Mouse (Mus musculus) heart, adult 2 months (tissue): ENCODE results near the gene Tjap1. TPM values are rescaled to one million over a fixed set of nuclear protein-coding genes. Genes with fewer than 3 reads are reported as not detected.

Experiments used
- DNase-seq, 2 experiments: peaks; one replicate each; pipeline ENCODE4 v3.0.0; 2021
- H3K27ac ChIP-seq: fragments of 200-600 bp; 2 replicates; pipeline ENCODE4 v1.8.1; 2022
- H3K27me3 ChIP-seq: fragments of 200-500 bp; 2 replicates; pipeline ENCODE4 v1.6.1; 2012; ENCODE audit warnings: mild to moderate bottlenecking, low read length, inconsistent platforms, mixed read lengths; ENCODE audit not compliant: control insufficient read depth, insufficient read depth
- H3K36me3 ChIP-seq: fragments of 200-500 bp; 2 replicates; pipeline ENCODE4 v1.6.1; 2012; ENCODE audit warnings: low read length, inconsistent platforms; ENCODE audit not compliant: control insufficient read depth, insufficient read depth
- H3K4me1 ChIP-seq: fragments of 200-500 bp; 2 replicates; pipeline ENCODE4 v1.6.1; 2011; ENCODE audit warnings: low read length; ENCODE audit not compliant: control insufficient read depth, insufficient read depth
- H3K4me3 ChIP-seq: fragments of 200-600 bp; 2 replicates; pipeline ENCODE4 v1.8.1; 2022
- H3K79me2 ChIP-seq: fragments of 200-500 bp; replicated peaks from 2 replicates; pipeline ENCODE4 v1.6.1; 2012; ENCODE audit warnings: mild to moderate bottlenecking, inconsistent platforms, low read length, moderate library complexity, mixed read lengths; ENCODE audit not compliant: control insufficient read depth, insufficient read depth
- H3K9ac ChIP-seq: fragments of 200-500 bp; 2 replicates; pipeline ENCODE4 v1.6.1; 2012; ENCODE audit warnings: low read depth, mild to moderate bottlenecking, control low read depth, inconsistent platforms, low read length, mixed read lengths
- CTCF ChIP-seq: fragments of 200-600 bp; IDR thresholded peaks from 2 replicates; pipeline ENCODE4 v1.8.1; 2022; ENCODE audit warnings: antibody characterized with exemption, mild to moderate bottlenecking, moderate library complexity
- EP300 ChIP-seq: fragments of 200-500 bp; IDR thresholded peaks from 2 replicates; pipeline ENCODE4 v1.6.1; 2011; ENCODE audit warnings: low read depth, low read length, control low read depth; ENCODE audit not compliant: insufficient read depth
- POLR2A ChIP-seq: fragments of 200-500 bp; IDR thresholded peaks from 2 replicates; pipeline ENCODE4 v1.6.1; 2011; ENCODE audit warnings: mild to moderate bottlenecking, low read depth, low read length, control low read depth; ENCODE audit not compliant: insufficient read depth
- WGBS: fragments of 180-500 bp; shearing (Covaris S2); methylation state at CpG from one replicate; pipeline ENCODE4 v1.1.7; 2018; 5-methylcytosine and 5-hydroxymethylcytosine counted together
- intact Hi-C: fragments of 180-260 bp; cut with DNase I; formaldehyde crosslinking; loops from one replicate; pipeline ENCODE4 v1.15.1; 2025
- microRNA-seq, 2 experiments: library from miRNA; unstranded; fragments of <30 nt; microRNA quantifications; one replicate each; pipeline ENCODE4 v1.2.0; 2021
- polyA plus RNA-seq: library from polyadenylated mRNA; depleted of rRNA; stranded (reverse); fragments of >200 nt; gene quantifications from 2 replicates; pipeline ENCODE4 v1.2.3, GENCODE M21; 2012; rRNA removed
- total RNA-seq, 2 experiments: library from RNA; stranded (reverse); gene quantifications; 2 replicates each; pipeline ENCODE4 v1.2.3; 2021

Gene Tjap1
- total and polyA plus RNA-seq, 3 experiments, result 28.3 to 39.1 (median 34.7) TPM

- WGBS, result 67% methylated on average over 5 of the region's 5 CpGs
- Histone ChIP-seq H3K4me1 (no peaks in the 10 kb centered on the region), H3K27me3 (no peaks in the 10 kb centered on the region), H3K36me3 (no peaks in the 10 kb centered on the region), H3K79me2 (no peaks in the 10 kb centered on the region), H3K4me3 (no peak overlapping the region), H3K9ac (no peak overlapping the region), H3K27ac (no peak overlapping the region)
- intact Hi-C loops, result no loop called here
- DNase-seq, result no peak
- no peak for TF ChIP-seq CTCF
- TF ChIP-seq POLR2A, result no peak
- TF ChIP-seq EP300, result no peak
Observed at GRCm38 (mm10) chr17:46237480-46237879, 45.3 kb downstream of the Tjap1 start.

GRCm38 (mm10) chr17:46237079-46237478 is 45.7 kb downstream of the Tjap1 start:
- Histone ChIP-seq H3K4me3 (no peak overlapping the region), H3K36me3 (no peaks in the 10 kb centered on the region), H3K79me2 (no peaks in the 10 kb centered on the region), H3K4me1 (no peaks in the 10 kb centered on the region), H3K27ac (no peak overlapping the region), H3K27me3 (no peaks in the 10 kb centered on the region), H3K9ac (no peak overlapping the region)
- no peak for DNase-seq
- WGBS, result 83% methylated on average over 6 of the region's 6 CpGs
- intact Hi-C loops, result no loop called here
- TF ChIP-seq CTCF (no peak), EP300 (no peak), POLR2A (no peak)

GRCm38 (mm10) chr17:46236067-46236466 is 46.8 kb downstream of the Tjap1 start:
- Histone ChIP-seq H3K4me1 (no peaks in the 10 kb centered on the region), H3K4me3 (no peak overlapping the region), H3K79me2 (no peaks in the 10 kb centered on the region), H3K27me3 (no peaks in the 10 kb centered on the region), H3K36me3 (no peaks in the 10 kb centered on the region), H3K27ac (no peak overlapping the region), H3K9ac (no peak overlapping the region)
- no peak for TF ChIP-seq EP300
- TF ChIP-seq POLR2A, result no peak
- no peak for TF ChIP-seq CTCF
- 71% methylated on average over 1 of the region's 1 CpGs for WGBS
- intact Hi-C loops, result no loop called here
- no peak for DNase-seq

- Histone ChIP-seq H3K9ac (no peak overlapping the region), H3K4me3 (no peak overlapping the region), H3K36me3 (no peaks in the 10 kb centered on the region), H3K27ac (no peak overlapping the region), H3K4me1 (no peaks in the 10 kb centered on the region), H3K79me2 (no peaks in the 10 kb centered on the region), H3K27me3 (no peaks in the 10 kb centered on the region)
- TF ChIP-seq EP300 (no peak), CTCF (no peak), POLR2A (no peak)
- DNase-seq, result no peak
- intact Hi-C loops, result no loop called here
- WGBS, result 90% methylated on average over 7 of the region's 7 CpGs
Observed at GRCm38 (mm10) chr17:46227576-46227975, 55.2 kb downstream of the Tjap1 start.

- intact Hi-C loops, result no loop called here
- DNase-seq, result no peak
- Histone ChIP-seq H3K9ac (no peak overlapping the region), H3K79me2 (no peaks in the 10 kb centered on the region), H3K27ac (no peak overlapping the region), H3K27me3 (no peaks in the 10 kb centered on the region), H3K4me3 (no peak overlapping the region), H3K4me1 (no peaks in the 10 kb centered on the region), H3K36me3 (no peaks in the 10 kb centered on the region)
- WGBS, result 85% methylated on average over 3 of the region's 3 CpGs
- TF ChIP-seq POLR2A (no peak), CTCF (no peak), EP300 (no peak)
Observed at GRCm38 (mm10) chr17:46221601-46222000, 61.2 kb downstream of the Tjap1 start.

- TF ChIP-seq POLR2A (no peak), EP300 (no peak), CTCF (no peak)
- no peaks in the 10 kb centered on the region for H3K79me2 ChIP-seq
- 90% methylated on average over 3 of the region's 3 CpGs for WGBS
- no peaks in the 10 kb centered on the region for H3K27me3 ChIP-seq
- H3K9ac ChIP-seq, result no peak overlapping the region
- no peaks in the 10 kb centered on the region for H3K4me1 ChIP-seq
- intact Hi-C loops, result no loop called here
- no peak for DNase-seq
- no peak overlapping the region for H3K4me3 ChIP-seq
- no peaks in the 10 kb centered on the region for H3K36me3 ChIP-seq
- H3K27ac ChIP-seq, result no peak overlapping the region
Observed at GRCm38 (mm10) chr17:46210550-46210949, 72.3 kb downstream of the Tjap1 start.

Small RNA genes within 50 kb of the gene (microRNA-seq; reads per million reads assigned to microRNA genes)
- gene Mir693, result 0.39 to 1.7 reads per million in 2 experiments

Other genes starting within 250 kb of the Tjap1 start
- 100 to 1,000 TPM; 128 to 140 TPM for gene Mrps18a, start 172.0 kb downstream of the Tjap1 start, total RNA-seq
- 99.4 and 99.6 TPM in 2 replicates for gene Mrps18a, start 172.0 kb downstream of the Tjap1 start, polyA plus RNA-seq
- gene Rsph9, start 138.8 kb downstream of the Tjap1 start, total RNA-seq, result 1 to 10 TPM; 1.0 to 1.4 TPM
- gene Rsph9, start 138.8 kb downstream of the Tjap1 start, polyA plus RNA-seq, result 1.7 and 2.4 TPM in 2 replicates
- gene Mad2l1bp, start 129.5 kb downstream of the Tjap1 start, total RNA-seq, result 10 to 100 TPM; 17.1 to 24.1 TPM
- 21.0 and 27.1 TPM in 2 replicates for gene Mad2l1bp, start 129.5 kb downstream of the Tjap1 start, polyA plus RNA-seq
- 10 to 100 TPM; 55.2 to 57.3 TPM for gene Gtpbp2, start 122.0 kb downstream of the Tjap1 start, total RNA-seq
- gene Gtpbp2, start 122.0 kb downstream of the Tjap1 start, polyA plus RNA-seq, result 94.4 and 132 TPM in 2 replicates
- 1 to 10 TPM; 8.2 to 8.3 TPM for gene Polh, start 80.4 kb downstream of the Tjap1 start, total RNA-seq
- gene Polh, start 80.4 kb downstream of the Tjap1 start, polyA plus RNA-seq, result 3.5 and 4.6 TPM in 2 replicates
- gene Xpo5, start 80.2 kb downstream of the Tjap1 start, total RNA-seq, result 10 to 100 TPM; 21.5 to 22.0 TPM
- 14.2 and 21.5 TPM in 2 replicates for gene Xpo5, start 80.2 kb downstream of the Tjap1 start, polyA plus RNA-seq
- 10 to 100 TPM; 20.2 to 24.7 TPM for gene Polr1c, start 35.0 kb downstream of the Tjap1 start, total RNA-seq
- 19.1 and 25.8 TPM in 2 replicates for gene Polr1c, start 35.0 kb downstream of the Tjap1 start, polyA plus RNA-seq
- 10 to 100 TPM; 72.4 to 82.8 TPM for gene Yipf3, start 34.9 kb downstream of the Tjap1 start, total RNA-seq
- gene Yipf3, start 34.9 kb downstream of the Tjap1 start, polyA plus RNA-seq, result 136 and 142 TPM in 2 replicates
- gene Lrrc73, start 29.5 kb downstream of the Tjap1 start, total RNA-seq, result under 1 TPM; 0.21 to 0.34 TPM
- 0.59 and 0.70 TPM in 2 replicates for gene Lrrc73, start 29.5 kb downstream of the Tjap1 start, polyA plus RNA-seq
- gene Dlk2, start 14.4 kb upstream of the Tjap1 start, total RNA-seq, result under 1 TPM; 0.23 to 0.39 TPM
- 0.35 and 0.74 TPM in 2 replicates for gene Dlk2, start 14.4 kb upstream of the Tjap1 start, polyA plus RNA-seq
- gene Abcc10, start 45.3 kb upstream of the Tjap1 start, total RNA-seq, result 1 to 10 TPM; 3.9 to 4.0 TPM
- gene Abcc10, start 45.3 kb upstream of the Tjap1 start, polyA plus RNA-seq, result 9.1 and 13.4 TPM in 2 replicates
- 10 to 100 TPM; 14.9 to 15.6 TPM for gene Zfp318, start 100.7 kb upstream of the Tjap1 start, total RNA-seq
- gene Zfp318, start 100.7 kb upstream of the Tjap1 start, polyA plus RNA-seq, result 7.1 and 11.8 TPM in 2 replicates
- gene Crip3, start 145.9 kb upstream of the Tjap1 start, total RNA-seq, result under 1 TPM; 0.76 to 0.82 TPM
- gene Crip3, start 145.9 kb upstream of the Tjap1 start, polyA plus RNA-seq, result 3.5 and 3.8 TPM in 2 replicates
- gene Slc22a7, start 155.4 kb upstream of the Tjap1 start, total RNA-seq, result not detected
- 0.38 TPM in 1 of 2 replicates, not detected in the other for gene Slc22a7, start 155.4 kb upstream of the Tjap1 start, polyA plus RNA-seq
- gene Ttbk1, start 204.6 kb upstream of the Tjap1 start, total RNA-seq, result under 1 TPM; 0.16 to 0.23 TPM
- 0.21 and 0.23 TPM in 2 replicates for gene Ttbk1, start 204.6 kb upstream of the Tjap1 start, polyA plus RNA-seq
- gene Dnph1, start 213.7 kb upstream of the Tjap1 start, total RNA-seq, result 1 to 10 TPM; 1.8 to 1.9 TPM
- gene Dnph1, start 213.7 kb upstream of the Tjap1 start, polyA plus RNA-seq, result 0.80 and 0.97 TPM in 2 replicates